Mouse (Mus musculus): ENCODE results near the gene Cela3b.

Cela3b gene

DNA sequence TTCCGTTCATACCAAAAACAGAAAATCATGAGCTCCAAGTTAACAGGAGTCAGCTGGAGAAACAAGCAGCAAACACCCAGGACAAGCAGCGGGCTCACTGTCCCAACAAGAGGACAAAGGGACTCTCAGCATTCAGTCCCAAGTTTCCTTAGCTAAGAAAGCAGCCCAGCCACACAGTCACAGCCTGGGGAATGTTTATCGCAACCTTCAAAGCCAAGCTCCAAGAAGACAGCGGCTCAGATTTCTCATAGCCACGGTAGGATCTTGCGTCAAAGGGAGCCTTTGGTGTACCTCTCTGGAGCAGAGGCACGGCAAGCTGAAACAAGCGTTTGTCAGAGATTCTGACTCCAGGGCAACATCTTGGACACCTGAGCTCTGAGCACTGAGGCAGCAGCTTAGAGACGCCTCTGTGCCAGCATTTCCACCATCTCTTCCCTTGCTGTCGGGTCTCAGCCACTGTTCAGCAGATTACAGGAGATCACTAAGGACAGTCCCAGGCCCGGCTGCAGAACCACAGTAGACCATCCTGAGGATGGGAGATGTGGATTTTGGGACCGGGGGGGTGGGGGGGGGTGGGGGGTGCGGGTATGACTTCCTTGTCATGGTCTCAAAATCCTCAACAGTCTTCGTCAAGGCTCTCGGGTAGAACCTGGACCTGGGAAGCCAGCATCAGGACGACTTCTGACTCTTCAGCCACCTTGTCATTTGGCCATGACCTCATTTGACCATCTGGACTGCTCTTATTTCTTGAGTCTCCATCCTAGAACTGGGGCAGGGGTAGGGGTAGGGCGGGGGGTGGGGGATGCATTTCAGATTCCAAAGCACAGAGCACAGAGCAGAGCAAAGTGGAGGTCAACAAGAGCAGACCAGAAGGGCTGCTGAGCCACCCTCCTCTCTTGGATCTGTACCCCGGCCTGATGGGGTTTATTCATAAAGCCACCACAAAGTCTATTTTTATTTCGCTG, 54.7 kb downstream of the Cela3b start:
- DNase-seq (ENCODE audit: low spot score) = no peak

- no peak for DNase-seq (ENCODE audit: low spot score)
Observed at GRCm38 (mm10) chr4:137373711-137374110, 56.6 kb downstream of the Cela3b start.

DNA sequence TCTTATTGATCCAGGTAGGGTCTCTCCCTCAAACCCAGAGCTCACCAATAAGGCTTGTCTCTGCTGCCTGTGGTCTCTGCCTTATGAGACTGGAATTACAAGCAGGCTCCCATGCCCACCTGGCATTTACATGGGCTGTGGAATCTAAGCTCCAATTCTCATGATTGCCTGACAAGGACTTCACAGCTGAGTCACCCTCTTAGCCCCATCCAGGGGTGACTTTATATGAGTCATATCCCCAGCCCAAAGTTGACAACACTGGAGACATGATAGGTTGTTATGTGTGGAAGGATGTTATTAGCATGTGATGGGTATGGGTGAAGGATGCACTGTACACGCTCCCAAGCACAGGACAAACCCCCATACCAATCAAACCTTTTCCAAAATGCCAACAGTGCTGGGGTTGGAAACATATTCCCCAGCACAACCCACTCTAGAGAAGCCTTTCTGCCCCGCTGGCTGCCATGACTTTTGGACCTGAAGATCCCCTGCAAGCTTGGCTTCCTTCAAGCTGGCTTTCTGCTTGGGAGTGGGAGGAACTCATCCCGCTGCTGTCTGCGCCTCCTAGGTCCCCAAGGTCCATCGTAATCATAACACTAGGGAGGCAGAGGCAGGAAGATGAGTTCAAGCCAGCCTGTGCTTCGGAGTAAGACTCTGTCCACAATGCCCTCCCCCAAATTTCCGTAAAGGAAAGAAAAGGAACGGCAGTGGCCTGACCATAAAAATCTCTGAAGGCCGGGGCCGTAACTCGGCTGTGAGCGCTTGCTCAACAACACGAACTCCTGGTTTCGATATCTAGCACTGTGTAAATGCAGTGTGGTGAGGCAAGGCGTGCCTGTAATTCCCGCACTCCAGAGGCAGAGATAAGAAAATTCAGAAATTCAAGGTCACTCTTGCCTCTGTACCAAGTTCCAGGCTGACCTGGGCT, 58.5 kb downstream of the Cela3b start:
- DNase-seq (ENCODE audit: low spot score) = no peak

All from urinary bladder, postnatal 10 days (tissue).